Mouse (Mus musculus) stomach, embryonic 14.5 days (tissue): ENCODE measurements around the gene Slc9a9. TPM values are rescaled to one million over a fixed set of nuclear protein-coding genes. Genes with fewer than 3 reads are reported as not detected.

Source experiments
- ATAC-seq: fragments of 200-750 bp; cut with Nextera tagmentation; 2 replicates; pipeline ENCODE4 v1.8.0; 2017; ENCODE audit warnings: low read depth, moderate TSS enrichment; ENCODE audit not compliant: insufficient number of reproducible peaks, insufficient read depth, low FRiP score
- H3K27ac ChIP-seq: fragments of 300-500 bp; sonication (generic); 2 replicates; pipeline ENCODE4 v1.5.1; 2014; ENCODE audit warnings: mild to moderate bottlenecking, low read length, moderate library complexity, mixed read lengths
- H3K27me3 ChIP-seq: fragments of 300-500 bp; sonication (generic); 2 replicates; pipeline ENCODE4 v1.6.1; 2014; ENCODE audit warnings: low read length, control low read depth, mixed read lengths; ENCODE audit not compliant: control insufficient read depth, insufficient read depth
- H3K36me3 ChIP-seq: fragments of 300-500 bp; sonication (generic); 2 replicates; pipeline ENCODE4 v1.6.1; 2014; ENCODE audit warnings: mild to moderate bottlenecking, control low read depth, low read length, moderate library complexity, mixed read lengths; ENCODE audit not compliant: control insufficient read depth, insufficient read depth
- H3K4me1 ChIP-seq: fragments of 300-500 bp; sonication (generic); 2 replicates; pipeline ENCODE4 v1.6.1; 2014; ENCODE audit warnings: low read length, control low read depth, mixed read lengths; ENCODE audit not compliant: control insufficient read depth, insufficient read depth
- H3K4me2 ChIP-seq: fragments of 300-500 bp; sonication (generic); replicated peaks from 2 replicates; pipeline ENCODE4 v1.6.1; 2014; ENCODE audit warnings: low read depth, low read length, control low read depth
- H3K4me3 ChIP-seq: fragments of 300-500 bp; sonication (generic); 2 replicates; pipeline ENCODE4 v1.5.1; 2014; ENCODE audit warnings: low read depth, low read length, control low read depth
- H3K9ac ChIP-seq: fragments of 300-500 bp; sonication (generic); replicated peaks from 2 replicates; pipeline ENCODE4 v1.6.1; 2014; ENCODE audit warnings: low read depth, mild to moderate bottlenecking, control low read depth, low read length, moderate library complexity, mixed read lengths
- H3K9me3 ChIP-seq: fragments of 300-500 bp; sonication (generic); 2 replicates; pipeline ENCODE4 v1.6.1; 2016; ENCODE audit warnings: low read depth, low read length, control low read depth; ENCODE audit not compliant: control insufficient read depth
- WGBS: fragments of 180-500 bp; shearing (Covaris S2); extraction: QIAGEN DNeasy Blood & Tissue Kit; methylation state at CpG from one replicate; pipeline ENCODE4 v1.1.7; 2014; 5-methylcytosine and 5-hydroxymethylcytosine counted together
- polyA plus RNA-seq: library from polyadenylated mRNA; unstranded; fragments of >200 nt; fragmentation: Nextera tagmentation; extraction: Ambion mirVana; gene quantifications from 2 replicates; pipeline ENCODE4 v1.2.1, GENCODE M21; 2014

The Slc9a9 gene
- polyA plus RNA-seq, 1 experiment from 2014 or later = 4.2 TPM

DNA sequence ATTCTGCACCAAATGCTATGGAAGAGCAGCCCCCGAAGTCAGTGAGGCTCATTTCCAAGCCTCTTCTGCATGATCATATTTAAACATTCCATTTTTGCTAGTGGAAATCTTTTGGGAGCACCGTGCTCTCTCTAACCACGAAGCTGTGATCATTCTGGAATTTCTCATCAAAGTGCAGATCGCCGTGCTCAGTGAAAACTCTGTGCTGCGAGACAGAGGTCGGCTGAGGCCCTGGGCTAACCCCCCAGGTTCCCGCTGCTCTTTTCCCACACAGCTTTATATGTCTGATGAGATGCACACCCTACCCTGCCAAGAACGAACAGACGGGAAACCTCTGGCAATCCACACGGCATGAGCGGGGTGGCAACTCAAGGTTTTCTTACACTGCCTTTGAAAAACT, 406.1 kb downstream of the Slc9a9 start:
- Histone ChIP-seq H3K9ac (no peak overlapping the region), H3K4me2 (no peak overlapping the region), H3K4me1 (no peaks in the 10 kb centered on the region; the same call in 1 of the 2 replicates), H3K36me3 (no peaks in the 10 kb centered on the region), H3K27me3 (no peaks in the 10 kb centered on the region), H3K27ac (no peak overlapping the region), H3K9me3 (no peaks in the 10 kb centered on the region), H3K4me3 (no peak overlapping the region)
- WGBS = 56% methylated on average over 12 of the region's 12 CpGs
- no peak for ATAC-seq

DNA sequence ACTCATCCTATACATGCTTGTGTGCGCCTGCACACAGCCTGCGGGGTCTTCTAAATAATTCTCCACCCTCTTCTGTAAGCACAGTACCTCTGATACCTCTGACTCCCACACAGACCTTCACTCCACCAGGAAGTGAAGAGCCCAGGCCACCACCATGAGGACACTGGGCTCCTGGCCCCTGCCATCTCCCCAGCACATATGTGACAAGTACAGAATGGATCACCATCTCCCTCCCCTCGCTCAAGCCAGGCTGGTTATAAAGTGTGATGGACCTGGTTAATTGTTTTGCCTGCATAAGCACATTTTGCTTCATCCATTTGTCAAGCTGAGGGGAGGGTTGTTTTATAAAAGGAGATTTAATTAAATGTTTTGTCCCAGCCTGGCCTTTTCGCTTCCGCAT, 408.2 kb downstream of the Slc9a9 start:
- Histone ChIP-seq H3K4me3 (no peak overlapping the region), H3K27me3 (no peaks in the 10 kb centered on the region), H3K9ac (no peak overlapping the region), H3K36me3 (no peaks in the 10 kb centered on the region), H3K9me3 (no peaks in the 10 kb centered on the region), H3K4me1 (no peaks in the 10 kb centered on the region; the same call in 1 of the 2 replicates), H3K4me2 (no peak overlapping the region), H3K27ac (no peak overlapping the region)
- ATAC-seq = no peak
- whole genome bisulfite sequencing = 84% methylated on average over 5 of the region's 5 CpGs

DNA sequence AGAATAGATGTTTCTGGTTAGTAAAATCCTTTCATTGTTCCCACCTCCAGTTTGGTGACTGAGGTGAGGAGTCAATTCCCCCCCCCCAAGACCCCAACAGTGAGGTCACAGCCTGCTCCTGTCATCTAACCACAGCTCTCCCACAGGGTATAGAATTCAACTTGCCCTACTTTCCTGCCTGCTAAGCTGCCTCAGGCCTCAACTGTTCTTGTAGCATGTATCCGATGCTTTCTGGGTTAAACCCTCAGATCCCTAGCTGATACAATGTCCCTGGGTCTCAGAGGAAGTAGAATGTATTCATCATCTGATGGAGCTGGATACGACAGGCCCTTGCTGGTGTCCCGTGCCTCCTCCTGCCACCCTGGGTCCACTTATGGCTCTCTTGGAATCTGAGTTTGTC, 408.9 kb downstream of the Slc9a9 start:
- Histone ChIP-seq H3K4me1 (no peaks in the 10 kb centered on the region; the same call in 1 of the 2 replicates), H3K4me3 (no peak overlapping the region), H3K4me2 (no peak overlapping the region), H3K9ac (no peak overlapping the region), H3K27ac (no peak overlapping the region), H3K27me3 (no peaks in the 10 kb centered on the region), H3K36me3 (no peaks in the 10 kb centered on the region), H3K9me3 (no peaks in the 10 kb centered on the region)
- 59% methylated on average over 3 of the region's 3 CpGs for WGBS
- no peak for ATAC-seq

GRCm38 (mm10) chr9:95079951-95080350, 410.2 kb downstream of the Slc9a9 start:
- no peak overlapping the region for H3K4me2 ChIP-seq
- ATAC-seq = no peak
- H3K9me3 ChIP-seq = no peaks in the 10 kb centered on the region

GRCm38 (mm10) chr9:95086109-95086821, 416.6 kb downstream of the Slc9a9 start:
- Histone ChIP-seq H3K9me3 (no peaks in the 10 kb centered on the region), H3K36me3 (no peaks in the 10 kb centered on the region), H3K4me3 (no peak overlapping the region), H3K9ac (no peak overlapping the region), H3K27ac (no peak overlapping the region), H3K27me3 (no peaks in the 10 kb centered on the region), H3K4me2 (no peak overlapping the region), H3K4me1 (no peaks in the 10 kb centered on the region)
- ATAC-seq = no peak
- WGBS = 67% methylated on average over 8 of the region's 8 CpGs

More at GRCm38 (mm10) chr9:95079951-95080350, 410.2 kb downstream of the Slc9a9 start:
- Histone ChIP-seq H3K27ac (no peak overlapping the region), H3K4me1 (no peaks in the 10 kb centered on the region), H3K4me3 (no peak overlapping the region), H3K27me3 (no peaks in the 10 kb centered on the region), H3K9ac (no peak overlapping the region), H3K36me3 (no peaks in the 10 kb centered on the region)

GRCm38 (mm10) chr9:95088221-95088620, 418.5 kb downstream of the Slc9a9 start:
- Histone ChIP-seq H3K9ac (no peak overlapping the region), H3K9me3 (no peaks in the 10 kb centered on the region), H3K4me3 (no peak overlapping the region), H3K36me3 (no peaks in the 10 kb centered on the region), H3K27ac (no peak overlapping the region), H3K4me1 (no peaks in the 10 kb centered on the region), H3K4me2 (no peak overlapping the region), H3K27me3 (no peaks in the 10 kb centered on the region)
- ATAC-seq = no peak
- WGBS = 95% methylated on average over 4 of the region's 4 CpGs

GRCm38 (mm10) chr9:95089050-95089449, 419.3 kb downstream of the Slc9a9 start:
- ATAC-seq = no peak
- no peak overlapping the region for H3K27ac ChIP-seq
- WGBS = 73% methylated on average over 6 of the region's 6 CpGs

DNA sequence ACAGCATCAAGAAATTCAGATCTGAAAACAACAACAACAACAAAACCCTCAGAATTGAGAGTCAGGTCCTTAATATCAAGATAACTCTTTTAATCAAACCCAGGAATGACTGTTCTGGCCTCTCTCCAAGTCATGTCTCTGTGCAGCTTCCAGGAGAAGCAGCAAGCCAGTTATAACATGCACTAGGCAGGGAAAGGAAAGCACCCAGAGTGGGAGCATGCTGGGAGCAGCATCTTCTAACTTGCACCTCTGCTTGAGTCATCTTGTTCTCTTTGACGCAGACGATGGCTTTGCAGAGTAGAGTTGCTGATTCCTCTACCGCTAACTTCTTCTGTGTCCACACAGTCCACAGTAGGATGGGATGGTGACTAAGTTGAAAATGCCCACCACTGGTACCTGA, 426.8 kb downstream of the Slc9a9 start:
- Histone ChIP-seq H3K4me1 (no peaks in the 10 kb centered on the region), H3K9ac (no peak overlapping the region), H3K36me3 (no peaks in the 10 kb centered on the region), H3K27me3 (no peaks in the 10 kb centered on the region), H3K4me3 (no peak overlapping the region), H3K4me2 (no peak overlapping the region), H3K27ac (no peak overlapping the region), H3K9me3 (no peaks in the 10 kb centered on the region)
- WGBS = 98% methylated on average over 3 of the region's 3 CpGs
- ATAC-seq = no peak

More at GRCm38 (mm10) chr9:95089050-95089449, 419.3 kb downstream of the Slc9a9 start:
- H3K27me3 ChIP-seq = no peaks in the 10 kb centered on the region
- H3K4me2 ChIP-seq = no peak overlapping the region
- H3K4me3 ChIP-seq = no peak overlapping the region
- no peaks in the 10 kb centered on the region for H3K36me3 ChIP-seq
- no peak overlapping the region for H3K9ac ChIP-seq
- H3K9me3 ChIP-seq = no peaks in the 10 kb centered on the region
- H3K4me1 ChIP-seq = no peaks in the 10 kb centered on the region

DNA sequence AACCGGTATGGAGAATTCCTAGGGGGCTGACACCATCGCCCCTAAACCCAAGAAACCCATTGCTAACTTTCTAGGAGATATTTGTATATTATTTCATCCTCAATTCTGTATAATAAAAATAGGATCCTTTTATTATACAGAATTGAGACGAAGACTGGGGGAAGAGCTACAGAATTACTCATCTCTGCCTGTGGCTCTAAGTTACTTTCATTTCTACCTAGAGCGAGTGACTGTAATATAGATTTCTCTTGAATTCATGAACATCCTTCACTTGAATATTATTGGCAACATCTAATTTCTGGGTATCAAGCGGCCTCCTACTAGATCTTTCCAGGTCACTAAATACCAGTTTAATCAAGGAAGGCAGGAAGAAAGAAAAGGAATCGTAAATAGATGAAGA, 436.1 kb downstream of the Slc9a9 start:
- Histone ChIP-seq H3K27ac (no peak overlapping the region), H3K9me3 (no peaks in the 10 kb centered on the region), H3K4me2 (no peak overlapping the region), H3K9ac (no peak overlapping the region), H3K36me3 (no peaks in the 10 kb centered on the region), H3K4me1 (no peaks in the 10 kb centered on the region), H3K4me3 (no peak overlapping the region), H3K27me3 (no peaks in the 10 kb centered on the region)
- ATAC-seq = no peak
- 95% methylated on average over 6 of the region's 6 CpGs for WGBS
